ENCODE assay signal across 9 mouse cellular contexts in the genomic region with DNA sequence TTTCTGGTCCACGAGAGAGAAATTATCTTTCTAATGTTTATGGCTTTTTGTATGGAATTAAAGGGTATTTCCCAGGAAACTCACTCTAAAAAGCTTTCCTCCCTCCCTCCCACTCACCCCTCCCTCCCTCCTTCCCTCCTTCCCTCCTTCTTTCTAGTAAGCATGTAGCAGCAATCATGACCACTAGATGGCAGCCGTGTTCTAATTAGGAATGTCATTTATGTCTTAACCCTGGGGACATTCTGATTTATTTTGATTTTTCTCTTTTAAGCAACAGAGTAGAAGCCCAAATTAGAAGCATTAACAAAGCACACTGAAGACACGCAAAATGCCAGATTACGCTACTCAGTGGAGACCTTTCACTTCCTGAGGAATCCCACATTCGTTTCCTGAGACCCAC. TPM values are rescaled to one million over a fixed set of nuclear protein-coding genes. Genes with fewer than 3 reads are reported as not detected.
DNase-seq lines count a peak whose midpoint lies in the region; ATAC-seq lines count a peak whose summit lies in the region.
"Had no signal": no experiment of that assay in that cellular context is flagged by ENCODE, and none has a peak within 500 bp of the region (broad histone marks: within the 10 kb centered on the region; RNA-seq: fewer than 3 reads in every experiment).

No protein-coding gene starts in this region.

- no peaks in the 10 kb centered on the region for H3K36me3 ChIP-seq in embryonic facial prominence, embryonic 13.5 days

- no peaks in the 10 kb centered on the region for H3K9me3 ChIP-seq in embryonic facial prominence, embryonic 13.5 days

- no peak for ATAC-seq in embryonic facial prominence, embryonic 13.5 days (ENCODE audit: insufficient number of reproducible peaks, insufficient read depth, low FRiP score, low TSS enrichment, low read depth)
- ATAC-seq in erythroblast, adult 5-6 weeks (replicated peaks; ENCODE audit: low FRiP score, poor library complexity, severe bottlenecking), result no peak

- peak; percentile 79 for DNase-seq in testis, postnatal 10 days (ENCODE audit: low spot score)
- no peak for DNase-seq in testis, postnatal 14 days (ENCODE audit: low spot score)
- peak; percentile 55 for DNase-seq in adrenal gland, postnatal 25 days
- DNase-seq in hindlimb bud, embryonic 11.5 days (ENCODE audit: extremely low spot score, low read depth, low spot score), result peak; percentile 64
- DNase-seq in layer of hippocampus, postnatal 36 days, result peak; percentile 17 to 52
- DNase-seq in naive thymus-derived CD4-positive, alpha-beta T cell, adult 2 months (ENCODE audit: low read depth), result peak; percentile 59

- H3K9ac ChIP-seq in embryonic facial prominence, embryonic 13.5 days, result no peak overlapping the region

- peaks cover 6% of the 10 kb centered on the region for H3K27me3 ChIP-seq in embryonic facial prominence, embryonic 13.5 days

- H3K4me3 ChIP-seq in embryonic facial prominence, embryonic 13.5 days, result no peak overlapping the region
- H3K4me3 ChIP-seq: erythroblast, embryonic 14.5 days had no signal

- H3K27ac ChIP-seq in embryonic facial prominence, embryonic 13.5 days, result no peak overlapping the region

- 17% methylated on average over 5 of the region's 5 CpGs for WGBS in embryonic facial prominence, embryonic 13.5 days

- peaks cover 9% of the 10 kb centered on the region for H3K4me1 ChIP-seq in embryonic facial prominence, embryonic 13.5 days

- 0 out of 2 replicates have a peak overlapping the region, but pooled peaks have one; percentile 22 for H3K4me2 ChIP-seq in embryonic facial prominence, embryonic 13.5 days

RNA-seq across cellular contexts. Expression of a gene that starts 5.0 kb away (rescaled TPM):
- not detected in 2 replicates for total RNA-seq in adrenal gland, postnatal 25 days (2021)
- 3.4 and 6.1 TPM in 2 replicates for polyA plus RNA-seq in embryonic facial prominence, embryonic 13.5 days (2015; fragmentation: Nextera tagmentation; extraction: Ambion mirVana)
- total RNA-seq in layer of hippocampus, postnatal 36 days (2021), result 10 to 100 TPM in 1 of 2 experiments, 1 to 10 TPM in 1; 8.7 to 10.1 TPM
- not detected in 2 replicates for total RNA-seq in erythroblast, adult 5-6 weeks (2015; ENCODE audit: low replicate concordance)
- total RNA-seq in erythroblast, adult 5-6 weeks (2017; ENCODE audit: low replicate concordance), result not detected in 2 replicates
- polyA plus RNA-seq: erythroblast, embryonic 14.5 days had no signal
